Mouse (Mus musculus): ENCODE data around the gene Mrpl54.

The Mrpl54 gene

DNA sequence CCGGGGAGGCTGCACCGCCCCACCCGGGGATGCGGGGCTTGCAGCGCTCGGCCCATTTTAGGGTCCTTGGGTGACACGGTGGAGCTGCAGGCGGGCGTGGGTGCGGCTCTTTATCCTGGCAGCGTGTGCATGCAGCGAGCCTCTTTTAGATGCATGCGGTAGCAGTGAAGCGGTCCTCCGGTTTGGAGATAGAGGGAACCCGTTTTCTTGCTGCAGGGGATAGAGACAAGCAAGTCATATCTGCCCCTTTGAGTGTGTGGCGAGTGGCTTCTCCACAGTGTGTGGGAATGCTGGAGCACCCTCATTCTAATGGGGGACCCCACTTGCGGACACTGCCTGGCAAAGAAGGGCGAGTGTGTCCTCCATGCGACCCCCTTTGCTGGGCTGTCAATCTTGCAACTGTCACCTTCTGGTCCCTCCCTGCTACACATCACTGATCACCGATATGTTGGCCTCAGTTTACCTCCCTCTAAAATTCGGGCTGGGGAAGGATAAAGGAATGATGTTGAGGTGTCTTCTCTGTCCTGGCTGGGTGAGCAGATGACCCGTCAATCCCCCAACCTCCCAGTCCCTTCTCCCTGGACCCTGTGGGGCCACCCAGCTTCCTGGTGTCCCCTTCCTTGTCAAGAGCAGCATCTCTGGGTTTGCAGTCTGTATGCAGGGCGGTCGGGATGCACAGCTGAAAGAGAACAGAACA lies 26.7 kb upstream of the Mrpl54 start:
- no peak for DNase-seq

GRCm38 (mm10) chr10:81292554-81293333 lies 26.0 kb upstream of the Mrpl54 start, which contains the start of gene Pip5k1c:
Gene Pip5k1c, plus strand, starts transcription at chr10:81292963.
- peak; percentile 100 for DNase-seq

GRCm38 (mm10) chr10:81291511-81292104 lies 24.9 kb upstream of the Mrpl54 start, which contains the start of gene Tjp3:
Gene Tjp3, minus strand, starts transcription at chr10:81291581.
- DNase-seq = no peak

DNA sequence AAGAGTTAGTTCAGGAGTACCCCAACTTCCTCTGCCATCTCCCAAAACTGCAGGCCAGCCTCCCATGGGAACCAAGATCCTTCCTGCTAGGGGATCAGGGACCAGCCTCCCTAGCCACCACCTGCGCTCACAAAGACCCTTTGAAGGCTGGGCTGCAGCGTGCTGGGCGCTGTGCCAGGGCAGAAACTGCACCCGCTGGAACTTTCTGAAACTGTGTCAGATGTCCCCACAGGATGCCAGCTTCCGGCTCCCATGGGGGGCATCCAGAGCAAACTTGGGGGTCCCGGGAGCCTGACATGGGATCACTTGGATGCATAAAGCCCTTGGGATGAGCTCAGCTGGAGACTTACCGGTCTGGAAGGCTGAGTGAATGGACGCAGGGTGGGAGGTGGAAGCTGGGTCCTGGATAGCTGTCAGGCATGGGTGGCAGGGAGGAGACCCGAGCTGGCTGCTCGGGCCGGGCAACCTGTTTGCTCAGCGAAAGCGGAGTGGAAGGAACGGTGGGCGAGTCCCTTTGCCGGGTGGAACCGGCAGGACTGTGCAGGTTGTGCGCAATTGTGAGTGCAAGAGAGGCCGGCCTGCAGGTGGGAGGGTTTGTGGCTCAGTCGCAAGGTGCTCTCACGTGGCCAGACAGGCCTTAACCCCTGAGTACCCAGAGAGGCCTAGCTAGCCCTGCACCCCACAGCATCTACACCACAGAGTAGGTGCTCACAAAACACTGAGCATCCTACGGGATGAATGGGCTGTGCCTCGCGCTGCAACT lies 24.1 kb upstream of the Mrpl54 start:
- peak; percentile 76 for DNase-seq

- DNase-seq = no peak
These were observed 23.1 kb upstream of the Mrpl54 start for GRCm38 (mm10) chr10:81289811-81290210.

DNA sequence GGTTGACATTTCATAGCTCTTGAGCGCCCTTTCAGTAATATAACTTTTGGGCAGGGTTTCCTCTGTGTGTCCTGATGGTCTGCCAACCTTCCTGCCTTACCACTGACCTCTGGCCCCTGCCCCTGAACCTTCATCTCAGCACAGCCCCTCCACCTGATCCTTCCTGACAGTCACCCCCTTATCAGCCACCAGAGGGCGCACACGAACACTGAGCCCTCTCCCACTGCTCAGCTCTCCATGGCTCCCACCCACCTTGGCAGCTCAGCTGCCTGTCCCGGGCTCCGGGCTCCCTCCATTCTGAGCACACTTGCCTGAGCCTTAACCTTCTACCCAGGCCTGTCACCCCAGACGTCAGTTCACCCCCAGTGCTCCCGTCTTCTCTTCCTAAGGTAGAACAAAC lies 22.5 kb upstream of the Mrpl54 start:
- peak; percentile 73 for DNase-seq

DNA sequence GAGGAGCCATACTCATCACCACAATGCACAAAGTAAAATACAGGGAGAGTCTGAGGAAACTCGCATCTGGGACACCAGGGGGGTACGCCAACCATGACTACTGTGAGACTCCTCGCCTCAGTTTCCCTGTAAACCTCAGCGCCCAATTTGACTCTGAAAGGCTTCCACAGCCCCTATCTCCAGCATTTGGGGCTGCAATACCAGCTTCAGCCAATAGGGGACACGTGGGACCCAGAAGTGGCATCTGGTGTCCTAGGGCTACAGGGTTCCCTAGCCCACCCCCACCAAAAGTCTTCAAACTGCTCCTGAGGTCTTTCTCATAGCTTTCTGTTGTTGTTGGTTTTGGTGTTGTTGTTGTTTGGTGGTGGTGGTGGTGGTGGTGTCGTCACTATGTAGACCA lies 21.9 kb upstream of the Mrpl54 start:
- peak; percentile 67 for DNase-seq

DNA sequence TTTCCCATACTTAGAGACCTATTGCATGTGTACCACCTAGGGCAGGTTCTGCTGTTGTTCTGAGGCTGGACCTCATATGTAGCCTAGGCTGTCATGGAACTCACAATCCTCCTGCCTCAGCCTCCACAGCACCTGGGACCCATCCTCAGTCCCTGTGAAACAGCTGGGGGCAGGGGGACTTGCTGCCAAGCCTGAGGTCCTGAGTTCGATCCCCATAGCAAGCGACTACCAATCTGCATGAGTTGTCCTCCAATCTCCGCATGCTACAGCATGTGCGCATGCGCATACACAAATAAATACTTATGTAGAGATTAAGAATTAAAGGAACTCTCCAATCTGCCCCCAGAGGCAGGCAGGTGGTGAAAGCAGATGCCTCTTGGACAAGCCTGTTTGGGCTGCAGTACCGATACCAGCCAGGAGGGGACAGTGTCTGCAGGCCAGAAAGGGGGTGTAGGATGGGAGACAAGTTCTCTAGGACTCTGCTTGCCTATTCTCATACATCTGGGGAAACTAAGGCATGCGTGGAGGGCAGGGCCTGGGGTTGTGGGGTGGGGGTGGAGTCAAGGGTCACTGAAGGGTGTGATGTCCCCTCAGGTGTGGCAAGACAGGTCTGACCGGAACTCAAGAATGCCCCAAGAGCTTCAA lies 20.9 kb upstream of the Mrpl54 start:
- peak; percentile 79 for DNase-seq

DNA sequence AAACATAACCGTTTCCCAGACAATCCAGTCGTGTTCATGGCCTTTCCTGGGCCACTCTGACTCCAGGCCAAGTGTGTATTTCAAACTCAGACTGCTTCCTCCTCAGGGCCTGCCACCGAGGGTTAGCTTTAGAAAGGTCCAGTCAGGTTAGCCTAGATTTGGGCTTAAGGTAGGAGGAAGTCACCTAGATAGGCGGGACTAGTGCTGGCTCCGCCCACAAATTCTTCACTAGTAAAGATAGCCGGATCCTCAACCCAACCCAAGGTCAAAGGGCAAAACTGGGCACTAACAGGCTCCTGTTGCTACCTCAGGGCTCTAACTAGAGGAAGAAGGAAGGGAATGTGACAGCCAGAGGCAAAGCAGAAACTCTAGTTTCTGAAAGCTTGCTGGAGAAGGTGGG lies 19.9 kb upstream of the Mrpl54 start:
- no peak for DNase-seq

GRCm38 (mm10) chr10:81285694-81286450 lies 19.1 kb upstream of the Mrpl54 start:
- DNase-seq = peak; percentile 98

DNA sequence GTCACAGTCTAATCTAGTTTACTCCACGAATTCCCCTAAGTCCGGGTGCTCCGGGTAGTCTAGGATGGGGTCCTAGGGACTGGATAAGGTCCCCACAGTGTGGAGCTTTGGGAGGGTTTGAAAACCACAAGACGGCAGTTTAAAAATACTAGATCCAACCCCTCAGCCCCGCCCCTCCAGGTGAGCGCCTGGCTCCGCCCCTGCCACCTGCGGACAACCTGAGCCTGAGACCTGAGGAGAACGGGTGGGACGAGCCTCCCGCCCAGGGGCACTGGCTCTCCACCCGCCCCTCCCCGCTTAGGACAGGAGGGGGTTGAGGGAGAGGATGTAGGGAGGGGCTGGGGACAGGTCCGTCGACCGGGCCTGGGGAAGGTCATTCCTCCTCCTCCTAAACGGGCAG lies 18.0 kb upstream of the Mrpl54 start:
- DNase-seq = no peak

DNA sequence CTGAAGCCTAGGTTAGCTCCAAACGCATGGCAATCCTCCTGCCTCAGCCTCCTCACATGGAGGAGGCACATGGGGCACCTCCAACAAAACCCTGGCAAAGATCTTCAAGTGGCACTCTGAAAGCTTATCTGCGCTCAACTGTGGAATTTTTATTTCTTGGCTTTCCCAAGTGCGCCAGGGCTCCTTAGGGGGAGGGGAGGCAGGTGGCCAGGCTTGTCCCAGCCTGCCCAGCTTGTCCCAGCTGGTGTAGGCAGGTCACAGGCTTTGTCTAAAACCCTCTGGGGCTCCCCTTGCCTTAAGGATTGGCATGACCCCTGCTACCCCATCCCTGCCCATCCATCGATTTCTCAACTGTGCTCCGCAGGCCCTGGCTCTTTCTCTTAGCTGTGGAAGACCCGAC lies 17.5 kb upstream of the Mrpl54 start:
- DNase-seq = no peak

DNA sequence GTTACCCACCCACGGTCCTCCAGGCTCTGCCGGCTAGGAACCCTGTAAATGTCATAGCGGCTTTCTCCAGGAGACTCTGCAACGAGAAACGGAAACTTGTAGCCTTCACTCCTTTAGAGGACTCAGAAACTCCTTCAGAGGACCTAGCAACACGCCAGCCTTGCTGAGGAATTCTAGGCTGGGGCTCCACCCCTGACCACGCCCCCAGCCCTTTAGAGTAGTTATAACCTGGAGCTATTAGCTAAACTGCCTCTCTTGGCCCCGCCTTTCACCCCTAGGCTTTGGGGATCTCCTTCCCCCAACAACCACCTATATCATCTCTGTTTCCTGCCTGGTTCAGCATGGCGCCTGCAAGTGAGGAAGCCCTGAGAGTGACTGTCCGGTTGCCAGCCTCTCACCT lies 12.8 kb upstream of the Mrpl54 start:
- no peak for DNase-seq

DNA sequence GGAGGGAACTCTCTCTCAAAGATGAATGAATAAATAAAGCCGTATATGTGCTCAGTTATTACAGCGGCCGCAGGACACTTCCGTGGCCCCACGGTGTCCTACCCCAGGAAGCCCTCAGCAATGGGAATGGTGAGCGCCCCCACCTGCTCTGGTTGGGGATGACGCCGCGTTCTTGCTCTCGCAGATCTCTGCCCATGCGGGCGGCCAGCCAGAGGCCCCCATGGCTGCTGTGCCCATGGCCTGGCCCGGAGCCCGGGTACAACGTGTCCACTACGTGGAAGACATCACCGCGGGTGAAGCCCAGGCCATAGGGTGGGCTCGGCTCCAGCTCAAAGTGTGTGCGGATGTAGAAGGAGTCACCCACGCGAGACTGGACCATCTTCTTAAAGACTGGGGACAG lies 10.9 kb upstream of the Mrpl54 start:
- no peak for DNase-seq

DNA sequence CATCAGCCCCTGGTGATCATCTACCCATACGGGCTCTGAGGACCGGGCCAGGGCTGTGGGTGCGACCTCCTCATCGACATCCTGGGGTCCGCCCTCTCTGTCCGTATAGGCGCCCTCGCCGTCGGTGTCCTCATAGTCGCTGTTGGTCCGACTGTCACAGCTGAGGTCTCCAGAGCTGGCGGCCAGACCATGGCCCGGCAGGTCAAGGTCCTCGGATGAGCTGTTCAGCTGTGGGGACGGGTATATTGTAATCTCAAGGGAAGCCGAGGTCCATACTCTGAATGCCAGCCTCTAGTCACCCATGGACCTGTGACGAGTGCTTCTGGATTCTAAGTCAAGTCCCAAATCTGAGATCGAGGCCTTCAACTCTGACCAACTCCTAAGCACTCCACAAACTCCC lies 7.1 kb upstream of the Mrpl54 start:
- no peak for DNase-seq

DNA sequence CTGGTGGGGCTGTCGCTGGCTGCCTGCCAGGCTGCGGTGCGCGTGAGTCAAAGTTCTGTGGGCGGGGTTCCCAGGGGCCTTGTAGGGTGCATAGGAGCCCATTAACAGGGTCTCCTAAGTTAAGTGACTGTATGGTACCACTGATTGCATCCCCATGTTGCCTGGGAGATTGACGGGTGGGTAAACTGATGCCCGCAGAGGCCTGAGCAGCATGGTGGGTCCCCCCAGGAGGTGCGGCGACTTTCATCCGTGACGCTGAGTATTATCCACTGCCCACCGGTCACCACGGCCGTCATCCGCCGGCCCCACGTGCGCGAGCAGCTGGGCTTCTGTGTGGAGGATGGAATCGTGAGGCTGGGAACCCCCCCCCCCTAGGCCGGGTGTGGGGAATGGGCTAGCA lies 5.6 kb upstream of the Mrpl54 start:
- no peak for DNase-seq

DNA sequence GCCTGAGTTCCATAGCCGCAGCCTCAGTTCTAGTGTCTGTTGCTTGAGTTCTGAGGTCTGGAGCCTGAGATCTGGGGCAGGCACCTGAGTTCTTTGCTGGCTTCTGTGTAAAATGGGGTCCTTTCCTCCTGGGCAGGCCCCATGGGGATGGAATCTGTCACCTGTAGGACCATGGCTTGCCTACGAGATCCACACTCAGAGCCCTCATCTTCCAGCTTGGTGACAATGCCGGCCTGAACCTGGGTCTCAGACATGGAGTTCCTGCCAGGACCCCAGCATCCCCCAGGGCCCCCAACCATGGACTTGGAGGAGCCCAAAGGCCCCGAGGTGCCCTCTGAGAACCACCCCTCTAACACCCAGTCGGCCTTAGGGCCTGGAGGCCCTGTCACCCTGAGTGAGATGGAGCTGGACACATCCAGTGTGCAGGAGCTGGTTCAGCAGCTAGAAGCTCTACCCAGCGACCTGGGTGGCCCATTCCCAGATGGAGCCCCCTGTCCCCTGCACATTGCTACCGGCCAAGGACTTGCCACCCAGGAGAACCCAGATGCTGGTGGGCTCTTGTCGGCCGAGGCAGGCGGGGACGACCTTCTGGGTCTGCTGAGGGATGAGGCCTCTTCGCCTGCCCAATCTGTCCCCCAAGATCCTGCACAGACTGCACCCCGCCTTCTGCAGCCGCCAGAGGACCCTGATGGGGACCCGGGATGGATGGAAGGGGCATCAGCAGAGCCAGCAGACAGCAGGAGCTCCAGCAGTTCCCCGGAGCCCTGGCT lies 2.1 kb upstream of the Mrpl54 start:
- DNase-seq = no peak

DNA sequence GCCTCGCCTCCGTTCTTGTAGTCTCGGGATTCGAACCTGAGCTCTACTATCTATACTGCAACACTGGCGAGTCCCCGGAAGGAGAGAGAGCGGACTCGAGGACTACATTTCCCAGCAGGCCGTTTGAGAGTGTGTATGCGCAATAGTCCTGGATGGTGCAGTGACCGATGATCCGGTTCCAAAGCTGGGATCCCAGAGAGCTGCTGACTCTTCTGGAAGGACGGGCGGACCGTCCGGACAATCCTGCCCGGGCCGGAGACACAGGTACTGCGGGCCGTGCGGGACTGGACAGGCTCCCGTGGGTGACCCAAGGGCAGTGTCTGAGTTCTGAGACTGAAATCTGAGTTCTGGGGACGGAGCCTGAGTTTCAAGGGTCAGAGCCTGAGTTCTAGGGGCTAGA lies 1.3 kb upstream of the Mrpl54 start:
- peak; percentile 69 for DNase-seq

DNA sequence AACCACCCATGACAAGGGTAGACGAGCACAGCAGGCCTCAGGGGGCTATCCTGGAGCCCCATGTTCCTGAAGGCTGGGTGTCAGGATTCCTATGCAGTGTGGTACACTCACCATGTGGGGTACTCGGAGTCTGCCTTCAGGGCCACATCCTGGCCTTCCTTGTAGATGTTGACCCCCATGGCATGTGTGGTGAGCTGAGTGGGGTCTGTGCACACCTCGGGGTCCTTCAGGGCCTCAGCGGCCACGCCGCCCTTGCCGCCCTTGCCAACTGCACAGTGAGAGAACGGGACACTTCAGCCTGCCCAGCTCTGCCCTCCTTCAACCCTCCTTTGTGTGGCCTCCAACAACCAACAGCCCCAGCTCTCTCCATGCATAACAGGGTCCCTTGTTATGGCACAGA lies 1.2 kb downstream of the Mrpl54 start:
- DNase-seq = no peak

GRCm38 (mm10) chr10:81261025-81261424 lies 5.7 kb downstream of the Mrpl54 start:
- DNase-seq = no peak

DNA sequence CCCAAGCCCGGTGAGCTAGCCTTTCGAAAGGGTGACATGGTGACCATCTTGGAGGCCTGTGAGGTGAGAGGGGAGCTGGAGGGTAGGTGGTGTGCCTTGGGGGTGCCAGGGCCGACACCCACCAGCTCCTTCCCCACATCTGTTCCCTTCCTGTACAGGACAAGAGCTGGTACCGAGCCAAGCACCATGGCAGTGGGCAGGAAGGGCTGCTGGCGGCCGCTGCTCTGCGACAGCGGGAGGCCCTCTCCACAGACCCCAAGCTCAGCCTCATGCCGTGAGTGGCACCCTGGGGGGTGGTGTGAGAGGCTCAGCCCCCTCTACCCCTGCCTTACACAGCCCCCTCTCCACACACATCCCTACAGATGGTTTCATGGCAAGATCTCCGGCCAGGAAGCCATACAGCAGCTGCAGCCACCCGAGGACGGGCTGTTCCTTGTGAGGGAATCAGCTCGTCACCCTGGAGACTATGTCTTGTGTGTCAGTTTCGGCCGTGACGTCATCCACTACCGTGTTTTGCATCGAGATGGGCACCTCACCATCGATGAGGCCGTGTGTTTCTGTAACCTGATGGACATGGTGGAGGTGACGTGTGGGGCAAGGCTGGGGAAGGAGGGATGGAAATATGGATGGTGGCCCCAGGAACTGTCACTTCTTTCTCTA lies 7.4 kb downstream of the Mrpl54 start:
- DNase-seq = no peak
